Mouse (Mus musculus) NIH3T3 (cell line): ENCODE data around the gene Zfr2.

Experiments
- DNase-seq: peaks from one replicate; pipeline ENCODE4 v3.0.0-alpha.2; 2012; ENCODE audit warnings: low read depth

Zfr2 gene

DNA sequence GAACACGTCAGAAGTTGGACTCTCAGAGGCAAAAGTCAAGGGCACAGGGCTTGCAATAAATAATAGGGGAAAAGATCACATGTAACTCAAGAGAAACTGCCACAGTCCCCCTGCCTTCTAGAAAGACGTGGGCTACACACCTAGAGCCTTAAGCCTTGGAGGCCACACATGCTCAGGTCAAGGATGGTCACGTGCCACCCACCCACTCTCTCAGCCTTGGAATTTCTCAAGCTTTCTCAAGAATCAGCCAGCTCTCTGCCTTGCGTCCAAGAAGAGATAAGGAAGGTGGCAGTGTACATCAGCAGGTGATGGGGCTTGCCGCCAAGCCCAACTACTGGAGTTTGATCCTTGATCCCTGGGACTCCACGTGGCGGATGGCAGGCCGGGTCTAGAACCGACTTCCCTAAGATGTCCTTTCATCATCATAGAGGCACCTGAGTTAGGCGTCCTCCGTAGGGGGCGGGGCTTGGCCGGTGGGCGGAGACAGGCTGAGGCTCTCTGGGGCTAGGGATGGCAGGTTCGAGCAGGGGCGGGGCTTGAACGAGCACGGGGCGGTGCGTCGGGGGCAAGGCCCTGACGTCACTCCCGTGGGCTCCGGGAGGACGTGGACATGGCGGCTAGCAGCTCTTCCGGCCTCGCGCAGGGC lies at the start of gene Zfr2:
TSS of gene Zfr2 (plus strand) at position 576 of the 646 bp plus-strand sequence.
- peak; percentile 97 for DNase-seq

DNA sequence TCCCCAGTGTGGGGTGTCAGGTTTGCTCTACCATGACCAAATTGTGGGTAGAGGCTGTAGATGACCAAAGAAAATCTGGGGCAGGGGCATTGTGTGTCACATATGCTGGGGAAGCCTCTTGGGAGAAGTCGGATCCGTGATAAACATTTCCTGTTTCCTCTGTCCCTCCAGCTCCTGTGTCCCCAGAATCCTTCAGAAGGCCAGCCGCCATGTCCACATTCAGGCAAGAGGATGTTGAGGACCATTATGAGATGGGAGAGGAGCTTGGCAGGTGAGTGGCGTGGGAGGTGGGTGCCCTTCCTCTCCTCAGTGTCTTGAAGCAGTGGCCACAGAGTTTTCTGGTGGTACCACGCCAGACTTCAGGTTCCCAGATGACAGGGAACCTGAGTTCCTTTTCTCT lies 49.1 kb upstream of the Zfr2 start, which contains the start of gene 4930442H23Rik:
TSS of gene 4930442H23Rik (minus strand) at position 45 of the 400 bp plus-strand sequence.
- DNase-seq: no peak

DNA sequence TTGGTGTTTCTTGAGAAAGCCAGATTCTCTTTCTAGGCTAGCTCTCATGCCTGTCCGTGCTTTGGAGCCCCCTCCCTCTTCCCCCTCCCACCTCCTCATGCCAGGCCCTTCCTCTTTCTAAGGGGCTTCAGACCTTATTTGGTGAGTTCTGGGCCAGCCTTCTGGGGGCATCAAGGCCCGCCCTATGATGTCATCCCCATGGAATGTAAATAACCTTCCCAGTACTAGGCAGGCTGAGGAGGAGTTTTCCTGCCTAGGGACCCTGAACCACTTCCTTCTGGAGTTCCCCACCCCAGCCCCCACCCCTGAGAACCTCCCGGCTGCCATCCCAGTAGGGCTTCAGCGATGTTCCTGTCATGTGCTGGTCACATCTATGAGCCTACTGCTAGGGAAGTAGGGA lies 48.2 kb upstream of the Zfr2 start:
- DNase-seq: peak; percentile 63

DNA sequence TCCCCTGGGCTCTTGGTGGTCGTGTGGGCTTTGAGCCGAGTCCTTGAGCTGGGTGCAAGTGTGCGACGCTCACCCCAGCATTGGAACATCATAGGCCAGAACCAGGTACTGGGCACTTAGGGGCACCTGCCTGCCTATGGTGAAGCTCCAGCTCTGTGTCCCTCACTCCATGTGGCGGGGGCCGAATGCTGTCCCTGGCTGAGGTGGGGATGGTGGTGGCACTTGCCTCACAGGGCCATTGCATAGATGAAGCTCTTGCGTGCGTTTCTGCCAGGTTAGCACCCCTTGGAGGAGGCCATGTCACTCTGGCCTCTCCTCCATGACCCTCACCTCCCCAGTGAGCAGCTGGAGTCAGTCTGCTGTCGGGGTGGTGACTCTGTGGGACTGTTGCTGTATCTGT lies 45.8 kb upstream of the Zfr2 start:
- DNase-seq: no peak

DNA sequence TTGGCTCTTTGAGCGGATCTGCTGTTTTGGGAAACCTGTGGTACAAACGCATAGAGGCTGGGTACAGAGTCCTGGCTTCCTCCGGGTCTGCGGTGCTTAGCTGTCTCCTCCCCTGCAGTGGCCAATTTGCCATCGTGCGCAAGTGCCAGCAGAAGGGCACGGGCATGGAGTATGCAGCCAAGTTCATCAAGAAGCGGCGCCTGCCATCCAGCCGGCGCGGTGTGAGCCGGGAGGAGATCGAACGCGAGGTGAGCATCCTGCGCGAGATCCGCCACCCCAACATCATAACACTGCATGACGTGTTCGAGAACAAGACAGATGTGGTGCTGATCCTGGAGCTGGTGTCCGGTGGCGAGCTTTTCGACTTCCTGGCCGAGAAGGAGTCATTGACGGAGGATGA lies 43.1 kb upstream of the Zfr2 start:
- no peak for DNase-seq

DNA sequence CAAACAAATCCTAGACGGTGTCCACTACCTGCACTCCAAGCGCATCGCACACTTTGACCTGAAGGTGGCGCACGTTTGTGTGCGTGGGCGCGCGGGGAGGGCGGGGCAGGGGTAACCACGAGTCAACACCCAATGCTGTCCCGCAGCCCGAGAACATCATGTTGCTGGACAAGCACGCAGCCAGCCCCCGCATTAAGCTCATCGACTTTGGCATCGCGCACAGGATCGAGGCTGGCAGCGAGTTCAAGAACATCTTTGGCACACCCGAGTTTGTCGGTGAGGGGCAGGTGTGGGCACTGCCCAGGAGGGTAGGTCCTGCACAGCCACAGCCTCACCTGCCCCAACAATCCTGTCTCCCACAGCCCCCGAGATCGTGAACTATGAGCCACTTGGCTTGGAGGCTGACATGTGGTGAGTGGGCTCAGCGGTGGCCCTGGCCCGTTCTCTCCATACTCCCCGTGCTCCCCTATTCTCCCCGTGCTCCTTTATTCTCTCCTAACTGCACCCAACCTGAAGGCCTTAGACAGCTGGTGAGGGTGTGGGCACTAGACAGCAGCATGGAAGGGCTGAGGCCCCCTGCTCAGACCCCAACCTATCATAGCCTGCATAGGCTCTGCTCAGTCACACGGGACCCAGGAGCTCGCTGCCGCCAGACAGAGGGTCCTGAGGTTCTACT lies 42.6 kb upstream of the Zfr2 start:
- peak; percentile 40 for DNase-seq

DNA sequence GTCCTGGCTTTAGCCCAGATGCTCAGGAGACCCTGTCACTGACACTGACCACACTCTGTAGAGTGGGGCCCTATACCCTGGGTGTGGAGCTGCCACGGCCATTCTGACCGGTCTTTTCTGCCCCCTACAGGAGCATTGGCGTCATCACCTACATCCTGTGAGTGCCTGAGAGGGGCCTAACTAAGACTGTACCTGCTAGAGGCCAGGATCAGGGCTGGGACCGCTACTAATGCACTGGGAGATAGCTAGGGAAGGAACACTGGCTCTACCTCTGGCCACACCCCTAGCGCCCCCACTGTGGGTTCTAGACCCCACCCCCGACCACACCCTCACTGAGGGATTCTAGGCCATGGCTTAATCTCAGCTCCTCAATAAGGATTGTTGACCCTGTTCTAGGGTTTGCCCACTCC lies 42.0 kb upstream of the Zfr2 start:
- no peak for DNase-seq

DNA sequence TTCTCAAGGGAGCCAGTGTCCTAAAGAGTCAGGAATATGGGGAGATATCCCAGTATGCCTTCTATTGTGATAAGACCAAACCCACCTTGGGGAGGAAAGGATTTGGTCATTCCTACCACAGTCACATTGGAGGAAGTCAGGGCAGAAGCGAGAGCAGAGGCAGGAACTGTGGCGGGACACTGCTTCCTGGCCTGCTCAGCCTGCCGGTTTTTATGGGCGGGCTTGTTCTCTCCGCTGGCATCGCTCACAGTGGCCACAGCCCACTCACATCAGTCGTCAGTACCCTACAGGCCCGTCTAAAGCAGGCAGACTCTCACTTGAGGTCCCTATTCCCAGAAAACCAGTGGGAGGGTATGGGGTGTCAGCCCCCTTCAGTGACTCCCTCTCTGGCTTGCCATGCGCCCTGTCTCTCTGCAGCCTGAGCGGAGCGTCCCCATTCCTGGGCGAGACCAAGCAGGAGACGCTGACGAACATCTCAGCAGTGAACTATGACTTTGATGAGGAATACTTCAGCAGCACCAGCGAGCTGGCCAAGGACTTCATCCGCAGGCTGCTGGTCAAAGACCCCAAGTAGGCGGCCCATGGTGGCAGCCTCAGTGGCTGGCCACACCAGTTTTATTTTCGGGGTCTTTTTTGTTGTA lies 41.5 kb upstream of the Zfr2 start:
- DNase-seq: no peak

DNA sequence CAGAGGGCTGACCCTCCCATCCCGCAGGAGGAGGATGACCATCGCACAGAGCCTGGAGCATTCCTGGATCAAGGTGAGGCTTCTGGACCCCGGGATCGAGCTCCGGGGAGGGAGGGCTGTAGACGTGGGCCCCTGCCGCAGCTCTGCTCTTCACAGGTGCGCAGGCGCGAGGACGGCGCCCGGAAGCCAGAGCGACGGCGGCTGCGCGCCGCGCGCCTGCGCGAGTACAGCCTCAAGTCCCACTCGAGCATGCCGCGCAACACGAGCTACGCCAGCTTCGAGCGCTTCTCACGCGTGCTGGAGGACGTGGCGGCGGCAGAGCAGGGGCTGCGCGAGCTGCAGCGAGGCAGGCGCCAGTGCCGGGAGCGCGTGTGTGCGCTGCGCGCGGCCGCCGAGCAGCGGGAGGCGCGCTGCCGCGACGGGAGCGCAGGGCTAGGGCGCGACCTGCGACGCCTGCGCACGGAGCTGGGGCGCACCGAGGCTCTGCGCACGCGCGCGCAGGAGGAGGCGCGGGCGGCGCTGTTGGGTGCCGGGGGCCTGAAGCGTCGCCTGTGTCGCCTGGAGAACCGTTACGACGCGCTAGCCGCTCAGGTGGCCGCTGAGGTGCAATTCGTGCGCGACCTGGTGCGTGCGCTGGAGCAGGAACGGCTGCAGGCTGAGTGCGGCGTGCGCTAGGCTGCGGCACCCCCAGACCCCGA lies 40.5 kb upstream of the Zfr2 start:
- DNase-seq: peak; percentile 67

DNA sequence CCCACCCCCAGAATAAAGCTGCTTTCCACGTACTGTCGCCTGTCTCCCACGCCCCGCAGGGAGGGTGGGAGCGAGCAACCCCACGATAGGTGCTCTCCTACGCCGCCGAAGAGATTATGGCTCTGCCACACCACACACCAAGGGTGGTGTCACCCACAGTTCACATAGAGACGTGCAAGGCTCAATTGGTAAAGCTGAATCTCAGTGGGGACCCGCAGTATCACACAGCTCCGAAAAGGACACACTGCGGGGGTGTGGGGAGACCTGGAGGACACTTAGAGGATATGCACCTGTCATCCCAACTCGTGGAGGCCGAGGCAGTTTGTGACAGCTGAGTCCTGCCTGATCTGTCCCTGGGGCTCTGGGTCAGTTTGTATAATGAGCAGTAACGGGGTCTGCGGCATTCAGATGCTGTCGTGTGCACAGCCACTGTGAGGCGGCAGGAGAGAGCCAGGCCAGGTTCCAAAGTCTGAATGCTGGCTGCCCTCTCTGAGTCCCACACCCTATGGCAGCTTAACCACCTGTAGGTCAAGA lies 39.9 kb upstream of the Zfr2 start:
- DNase-seq: no peak

DNA sequence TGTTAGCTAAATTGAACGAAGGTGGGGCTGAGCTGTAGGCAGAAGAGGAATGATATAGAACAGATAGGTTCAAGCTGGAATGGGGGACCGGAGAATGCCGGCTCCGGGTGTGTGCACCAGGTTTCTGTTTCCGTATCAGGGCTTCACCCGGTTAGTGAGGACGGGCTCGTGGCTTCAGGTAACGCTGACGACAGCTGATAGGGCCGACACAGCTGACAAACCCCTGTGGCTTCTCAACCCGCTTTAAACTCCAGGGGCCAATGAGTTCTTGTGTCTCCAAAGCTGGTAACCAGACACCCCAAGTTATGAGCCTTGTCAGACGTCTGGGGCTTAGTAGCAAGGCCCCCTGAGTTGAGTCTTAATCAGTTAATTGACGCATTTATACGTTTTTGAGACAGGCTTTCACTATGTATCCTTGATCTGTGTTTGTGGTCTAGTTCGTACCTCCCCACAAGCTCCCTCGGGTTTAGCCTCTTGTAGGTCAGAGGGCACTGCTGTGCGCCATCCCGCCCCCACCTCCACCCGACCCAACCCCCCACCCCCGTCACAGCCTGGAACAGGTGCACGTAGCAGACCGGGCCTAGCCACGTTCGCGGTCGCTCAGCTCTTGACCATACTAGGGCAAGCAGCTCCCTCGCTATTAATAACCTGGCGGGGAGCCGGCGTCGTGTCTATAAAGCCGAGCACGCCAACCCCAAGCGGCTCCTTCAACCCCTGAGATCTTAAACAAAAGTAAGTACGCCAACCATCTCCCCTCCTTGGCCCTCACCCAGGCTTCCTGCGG lies 38.8 kb upstream of the Zfr2 start:
- no peak for DNase-seq

DNA sequence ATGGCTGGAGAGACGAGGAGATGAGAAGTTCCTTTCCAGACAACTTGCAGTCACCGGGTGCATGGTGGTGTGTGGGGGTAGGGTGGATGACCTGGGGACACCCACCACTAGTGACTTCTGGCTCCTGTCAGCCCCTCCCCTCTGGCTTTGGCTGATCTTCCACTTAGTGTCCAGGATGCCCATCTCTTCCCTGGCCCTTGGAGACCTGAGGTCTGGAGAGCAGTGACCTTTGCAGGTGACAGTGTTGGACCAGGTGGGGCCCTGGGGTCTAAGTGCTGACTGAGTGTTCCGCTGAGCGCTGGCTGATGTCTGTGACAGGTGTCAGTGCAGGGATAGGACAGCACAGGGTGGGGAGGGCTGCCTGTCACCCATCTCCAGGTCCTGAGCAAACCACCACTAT lies 37.7 kb upstream of the Zfr2 start:
- no peak for DNase-seq

DNA sequence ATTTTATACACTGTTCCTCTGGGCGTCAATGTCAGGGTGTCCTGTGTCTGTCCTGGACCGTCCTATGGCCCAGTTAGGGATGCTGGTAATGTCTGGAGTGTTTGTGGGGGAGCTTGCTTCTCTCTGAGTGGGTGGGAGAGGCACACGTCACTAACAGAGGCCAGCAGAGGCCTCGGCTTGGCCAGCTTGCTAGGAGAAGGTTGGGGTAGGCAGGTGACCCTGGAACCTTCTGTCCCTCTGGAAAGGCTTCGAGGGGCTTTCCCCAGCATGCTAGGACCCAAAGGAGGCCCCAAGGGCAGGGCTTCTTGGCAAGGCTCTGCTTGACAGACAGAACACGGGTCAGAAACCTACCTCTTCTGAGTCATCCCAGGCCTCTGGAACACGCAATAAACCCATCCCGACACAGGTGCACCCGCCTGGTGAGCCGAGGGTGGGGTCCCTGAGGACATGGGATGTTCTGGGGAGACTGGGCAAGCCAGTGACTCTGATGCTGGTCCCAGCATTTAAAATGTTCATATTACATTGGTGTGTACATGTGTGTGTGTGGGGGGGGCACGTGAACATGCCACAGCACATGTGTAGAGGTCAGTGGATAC lies 36.4 kb upstream of the Zfr2 start:
- DNase-seq: no peak

DNA sequence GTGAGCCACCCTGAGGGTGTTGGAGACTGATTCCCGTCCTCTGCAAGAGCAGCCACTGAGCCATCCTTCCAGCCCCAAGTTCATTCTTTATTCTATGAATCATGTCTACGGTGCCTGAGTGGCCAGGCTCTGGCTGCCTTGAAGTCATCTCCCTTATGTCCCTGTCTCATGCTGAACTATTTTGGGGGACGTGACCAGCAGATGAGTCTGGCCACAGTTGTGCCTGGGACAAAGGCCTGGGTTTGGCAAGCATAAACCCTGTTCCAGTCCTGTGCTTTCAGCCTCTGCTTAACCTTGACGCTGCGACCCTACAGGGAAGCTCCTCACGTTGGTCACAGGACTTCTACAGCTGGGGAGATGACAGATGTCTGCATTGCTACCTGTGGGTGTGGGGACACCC lies 35.6 kb upstream of the Zfr2 start:
- DNase-seq: no peak

DNA sequence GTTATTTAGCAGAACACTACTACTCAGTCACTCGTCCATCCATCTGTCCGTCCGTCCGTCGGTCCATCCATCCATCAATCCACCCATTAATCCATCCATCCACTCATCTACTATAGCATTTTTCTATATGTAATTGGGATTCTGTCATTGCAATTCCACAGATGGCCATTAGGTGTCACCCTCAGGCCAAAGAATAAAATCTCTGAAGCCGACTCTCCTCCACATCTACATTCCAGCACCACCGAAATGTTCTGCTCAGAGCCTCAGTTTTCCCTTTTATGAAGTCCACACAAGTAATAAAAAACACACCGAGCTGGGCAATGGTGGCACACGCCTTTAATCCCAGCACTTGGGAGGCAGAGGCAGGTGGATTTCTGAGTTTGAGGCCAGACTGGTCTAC lies 34.7 kb upstream of the Zfr2 start:
- DNase-seq: peak; percentile 89

DNA sequence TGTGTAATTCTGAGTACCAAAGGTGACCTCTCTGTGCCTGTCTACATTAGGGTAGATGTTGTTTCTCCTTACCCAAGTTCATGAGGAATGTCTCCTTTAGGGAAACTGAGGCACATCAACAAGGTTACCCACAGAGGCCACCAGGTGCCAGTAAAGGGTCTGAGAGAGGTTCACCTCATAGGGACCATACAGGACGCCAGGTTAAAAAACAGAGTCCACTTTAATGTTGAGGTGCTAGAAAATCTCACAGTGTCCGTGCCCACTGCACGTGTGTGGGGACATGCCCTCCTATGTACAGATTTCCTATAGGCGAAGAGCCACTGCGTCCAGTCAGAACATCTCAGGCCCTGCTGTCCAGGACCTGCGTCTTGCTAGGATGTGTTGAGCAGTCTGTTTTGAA lies 34.0 kb upstream of the Zfr2 start:
- no peak for DNase-seq

DNA sequence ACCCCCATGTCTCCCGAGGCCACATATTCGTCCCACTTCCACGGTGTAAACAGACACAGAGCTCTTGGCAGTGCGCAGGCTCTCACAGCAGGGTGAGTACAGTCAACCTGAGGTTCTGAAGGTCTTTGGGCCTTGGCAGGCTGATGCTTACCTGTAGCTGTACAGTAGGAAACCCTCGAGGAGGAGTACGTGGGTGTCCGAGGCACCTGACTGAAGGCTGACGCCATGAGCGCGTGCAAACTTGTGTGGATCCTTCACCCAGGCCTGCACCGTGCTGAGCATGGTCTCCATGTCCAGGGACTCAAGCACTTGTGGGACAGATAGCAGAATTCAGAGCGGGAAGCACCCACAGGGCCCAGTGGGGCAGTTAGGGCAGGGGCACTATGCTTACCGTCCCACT lies 32.8 kb upstream of the Zfr2 start:
- no peak for DNase-seq

DNA sequence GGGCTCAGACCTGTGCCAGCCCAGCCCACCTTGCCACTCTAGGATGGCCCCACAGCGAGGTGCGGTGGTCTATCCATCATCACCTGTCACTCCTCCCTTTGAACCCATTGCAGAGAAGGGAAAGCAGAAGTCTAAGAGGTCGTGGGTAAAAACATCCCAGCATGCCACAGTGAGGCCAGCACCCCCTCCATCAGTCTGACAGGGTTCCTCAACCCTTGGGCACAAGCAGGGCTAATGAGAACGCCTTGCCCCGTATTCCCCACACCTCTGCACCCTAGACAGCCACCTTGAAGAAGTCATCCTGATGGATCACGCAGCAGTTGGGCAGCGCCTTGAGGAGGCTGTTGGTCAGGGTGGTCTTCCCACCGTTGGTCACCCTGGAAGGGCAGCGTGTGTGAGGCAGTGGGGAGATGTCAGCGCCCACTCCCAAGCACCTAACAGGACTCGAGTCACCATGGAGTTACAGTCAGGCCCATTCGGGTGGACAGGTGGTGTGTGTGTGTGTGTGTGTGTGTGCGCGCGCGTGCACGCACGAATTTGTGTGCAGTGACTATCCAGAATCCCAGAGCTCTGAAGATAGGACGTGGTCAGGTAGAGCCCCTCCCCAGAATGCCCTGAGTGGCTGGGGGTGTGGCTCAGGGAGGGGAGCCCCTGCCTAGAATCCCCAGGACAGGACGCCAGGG lies 32.2 kb upstream of the Zfr2 start:
- no peak for DNase-seq

DNA sequence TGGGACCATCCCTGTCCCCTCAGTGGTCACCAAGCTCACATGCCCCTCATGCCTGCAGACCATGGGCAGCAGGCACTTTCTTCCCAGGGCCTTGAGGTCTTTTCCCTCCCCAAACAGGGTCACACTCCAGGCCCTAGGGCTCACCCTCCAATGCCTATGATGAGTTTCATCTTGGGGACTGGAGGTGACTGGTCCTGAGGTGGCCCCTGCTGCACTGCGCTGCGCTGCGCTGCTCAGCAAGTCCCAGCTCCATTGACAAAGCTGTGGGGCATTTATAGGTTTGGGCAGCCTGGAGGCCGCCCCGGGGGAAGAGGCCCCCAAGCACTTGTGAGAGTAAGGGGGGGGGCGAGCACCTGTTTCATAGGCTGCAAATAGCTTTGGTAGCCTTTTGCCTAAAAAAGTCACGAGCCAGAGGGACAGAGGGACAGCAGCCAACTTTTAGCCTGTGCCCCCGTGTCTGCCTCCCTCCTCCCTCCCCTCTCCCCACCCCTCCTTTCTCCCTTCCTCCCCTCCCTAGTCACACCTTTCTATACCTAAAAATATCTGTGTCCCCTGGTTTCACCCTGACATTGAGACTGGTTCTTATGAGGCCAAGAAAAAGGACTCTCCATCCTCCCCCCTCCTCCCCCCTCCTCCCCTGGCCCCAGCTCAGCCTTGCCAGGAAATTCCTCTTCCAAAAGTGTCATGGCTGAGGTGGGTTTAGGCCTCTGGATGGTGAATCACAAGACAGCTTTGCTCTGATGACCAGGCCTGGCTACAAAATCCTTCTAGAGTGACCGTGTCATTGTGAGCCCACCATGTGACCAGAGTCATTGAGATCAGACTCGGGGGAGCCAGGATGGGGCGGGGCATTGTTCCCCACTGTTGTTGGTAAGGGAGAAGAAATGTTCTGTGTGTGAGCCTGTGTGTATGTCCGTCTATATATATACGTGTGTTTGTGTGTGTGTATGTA lies 30.9 kb upstream of the Zfr2 start, which contains the start of gene Nmrk2:
TSS of gene Nmrk2 (minus strand) at position 245 of the 952 bp plus-strand sequence.
- peak; percentile 47 for DNase-seq
